Mouse (Mus musculus) cortical plate, adult 2 months (tissue): Measurements from ENCODE around the gene Ptges. TPM values are rescaled to one million over a fixed set of nuclear protein-coding genes. Genes with fewer than 3 reads are reported as not detected.
A peak's percentile ranks its signal among the peaks of the same experiment; 100 is the strongest.

Source experiments
- H3K27ac ChIP-seq: fragments of 200-500 bp; 2 replicates; pipeline ENCODE4 v1.5.1; 2012; ENCODE audit warnings: low read length, control low read depth, inconsistent platforms; ENCODE audit not compliant: insufficient read depth
- H3K4me1 ChIP-seq: fragments of 200-500 bp; 2 replicates; pipeline ENCODE4 v1.6.1; 2011; ENCODE audit warnings: low read length; ENCODE audit not compliant: control insufficient read depth, insufficient read depth
- H3K4me3 ChIP-seq: fragments of 200-500 bp; 2 replicates; pipeline ENCODE4 v1.5.1; 2011; ENCODE audit warnings: mild to moderate bottlenecking, low read length, control low read depth; ENCODE audit not compliant: insufficient read depth
- CTCF ChIP-seq: fragments of 200-500 bp; IDR thresholded peaks from 2 replicates; pipeline ENCODE4 v1.5.1; 2011; ENCODE audit warnings: mild to moderate bottlenecking, control low read depth, low read length; ENCODE audit not compliant: insufficient read depth; ENCODE audit errors: extremely low read depth
- POLR2A ChIP-seq: fragments of 200-500 bp; IDR thresholded peaks from 2 replicates; pipeline ENCODE4 v1.6.1; 2011; ENCODE audit warnings: mild to moderate bottlenecking, low read length, control low read depth; ENCODE audit not compliant: insufficient read depth; ENCODE audit errors: extremely low read depth
- polyA plus RNA-seq: library from polyadenylated mRNA; depleted of rRNA; stranded (reverse); fragments of >200 nt; gene quantifications from 2 replicates; pipeline ENCODE4 v1.2.3, GENCODE M21; 2012

The Ptges gene
- polyA plus RNA-seq, 1 experiment: 7.2 TPM

- no peak overlapping the region for H3K27ac ChIP-seq
- H3K4me1 ChIP-seq: no peaks in the 10 kb centered on the region
- no peak overlapping the region for H3K4me3 ChIP-seq
- no peak for TF ChIP-seq CTCF
- TF ChIP-seq POLR2A: no peak
Measured at GRCm38 (mm10) chr2:30901646-30902160, 28.0 kb downstream of the Ptges start.

GRCm38 (mm10) chr2:30899397-30900069, 30.1 kb downstream of the Ptges start:
- Histone ChIP-seq H3K4me1 (no peaks in the 10 kb centered on the region), H3K27ac (no peak overlapping the region), H3K4me3 (no peak overlapping the region)
- TF ChIP-seq POLR2A (no peak), CTCF (no peak)

- Histone ChIP-seq H3K4me3 (no peak overlapping the region), H3K4me1 (no peaks in the 10 kb centered on the region), H3K27ac (no peak overlapping the region)
- TF ChIP-seq POLR2A (no peak), CTCF (no peak)
Measured at GRCm38 (mm10) chr2:30897291-30897690, 32.4 kb downstream of the Ptges start.

- TF ChIP-seq CTCF (no peak), POLR2A (no peak)
- Histone ChIP-seq H3K27ac (no peak overlapping the region), H3K4me3 (no peak overlapping the region), H3K4me1 (no peaks in the 10 kb centered on the region)
Measured at GRCm38 (mm10) chr2:30893946-30894345, 35.7 kb downstream of the Ptges start.

GRCm38 (mm10) chr2:30893399-30893798, 36.3 kb downstream of the Ptges start:
- Histone ChIP-seq H3K4me1 (no peaks in the 10 kb centered on the region), H3K27ac (no peak overlapping the region), H3K4me3 (no peak overlapping the region)
- TF ChIP-seq CTCF: no peak
- no peak for TF ChIP-seq POLR2A

- Histone ChIP-seq H3K4me1 (peaks cover 1% of the 10 kb centered on the region; the same call in 1 of the 2 replicates), H3K27ac (no peak overlapping the region), H3K4me3 (no peak overlapping the region)
- peak; percentile 74 for TF ChIP-seq CTCF
- no peak for TF ChIP-seq POLR2A
Measured at GRCm38 (mm10) chr2:30891002-30891401, 38.7 kb downstream of the Ptges start.

DNA sequence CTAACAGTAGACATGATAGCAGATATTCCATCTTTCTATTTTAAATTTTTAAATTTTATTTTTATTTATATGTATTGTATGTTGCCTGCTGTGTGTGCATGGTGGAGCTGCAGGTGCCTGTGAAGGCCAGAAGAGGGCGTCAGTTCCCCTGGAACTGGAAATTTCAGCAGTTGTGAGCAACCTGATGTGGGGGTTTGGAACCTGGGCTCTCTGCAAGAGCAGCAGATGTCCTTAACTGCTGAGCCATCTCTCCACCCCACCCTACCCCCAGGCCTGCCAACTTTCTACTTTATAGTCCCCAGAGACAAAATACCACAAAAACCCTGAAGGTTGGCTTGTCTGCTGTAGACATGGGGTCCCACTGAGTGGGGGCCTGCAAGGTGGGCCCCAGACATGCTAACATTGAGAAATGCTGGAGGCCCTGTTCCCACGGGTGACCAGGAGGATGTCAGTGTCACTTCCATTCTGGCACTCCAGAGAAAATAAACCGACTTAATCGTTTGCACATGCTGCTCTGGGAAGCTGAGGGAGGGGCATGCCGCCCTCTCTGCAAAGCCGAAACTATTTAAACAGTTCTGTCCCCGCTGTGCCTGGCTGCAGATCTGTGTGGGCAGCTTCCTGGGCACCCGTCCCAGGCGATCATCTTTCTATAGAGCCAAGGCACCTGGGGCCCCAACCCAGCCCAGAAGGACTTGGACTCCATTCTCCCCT, 44.1 kb downstream of the Ptges start:
- Histone ChIP-seq H3K4me1 (peaks cover 1% of the 10 kb centered on the region; the same call in 1 of the 2 replicates), H3K27ac (no peak overlapping the region), H3K4me3 (no peak overlapping the region)
- 0 out of 2 replicates have a peak, but pooled peaks have one; percentile 9 for TF ChIP-seq CTCF
- TF ChIP-seq POLR2A: no peak

GRCm38 (mm10) chr2:30884852-30885373, 44.8 kb downstream of the Ptges start:
- Histone ChIP-seq H3K4me3 (no peak overlapping the region), H3K4me1 (peaks cover 1% of the 10 kb centered on the region; the same call in 1 of the 2 replicates), H3K27ac (no peak overlapping the region)
- no peak for TF ChIP-seq POLR2A

- Histone ChIP-seq H3K4me3 (no peak overlapping the region), H3K27ac (no peak overlapping the region), H3K4me1 (peaks cover under 1% of the 10 kb centered on the region; the same call in 1 of the 2 replicates)
- TF ChIP-seq POLR2A: no peak
- no peak for TF ChIP-seq CTCF
Measured at GRCm38 (mm10) chr2:30881215-30881614, 48.4 kb downstream of the Ptges start.

DNA sequence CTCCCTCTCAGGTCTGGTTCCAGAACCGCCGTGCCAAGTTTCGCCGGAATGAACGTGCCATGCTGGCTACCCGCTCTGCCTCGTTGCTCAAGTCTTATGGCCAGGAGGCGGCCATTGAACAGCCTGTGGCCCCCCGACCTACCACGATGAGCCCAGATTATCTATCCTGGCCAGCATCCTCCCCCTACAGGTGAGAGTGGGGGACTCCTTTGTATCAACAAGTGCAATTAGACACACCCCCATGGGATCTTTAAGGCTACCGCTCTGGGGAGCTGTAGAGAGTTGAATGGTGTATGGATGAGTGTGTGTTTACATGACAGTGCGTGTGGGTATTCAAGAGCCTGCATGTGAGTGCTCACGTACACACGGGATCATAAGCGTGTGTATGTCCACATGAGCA, 50.2 kb downstream of the Ptges start:
- Histone ChIP-seq H3K27ac (no peak overlapping the region), H3K4me1 (no peaks in the 10 kb centered on the region), H3K4me3 (no peak overlapping the region)
- TF ChIP-seq POLR2A (no peak), CTCF (no peak)
